In the genomic region with DNA sequence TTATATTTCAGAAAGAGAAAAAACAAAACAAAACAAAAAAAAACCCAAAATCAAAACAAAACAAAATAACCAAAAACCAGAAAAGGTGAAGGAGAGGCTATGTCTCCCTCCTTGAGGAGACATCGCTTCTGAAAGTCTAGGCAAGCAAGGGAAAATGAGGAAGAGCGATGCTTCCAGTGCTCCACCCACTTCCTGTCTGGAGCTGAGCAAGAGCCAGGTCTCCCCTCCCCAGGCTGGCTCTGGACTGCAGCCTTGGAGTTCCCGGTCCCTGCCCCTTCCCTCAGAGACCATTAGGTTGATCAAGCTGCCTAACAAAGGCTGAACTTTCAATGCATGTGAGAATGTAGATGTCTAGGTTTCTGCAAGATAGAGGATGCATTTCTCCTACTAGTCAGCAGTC, we compare ENCODE assay signal across 10 mouse cellular contexts.
A peak's percentile ranks its signal among the peaks of the same experiment; 100 is the strongest.
DNase-seq lines count a peak whose midpoint lies in the region.
"Had no signal": no experiment of that assay in that cellular context is flagged by ENCODE, and none has a peak within 500 bp of the region (broad histone marks: within the 10 kb centered on the region; RNA-seq: fewer than 3 reads in every experiment).

No protein-coding gene starts in this region.

- DNase-seq in embryo, embryonic 11 days = peak; percentile 38
- no peak for DNase-seq in embryo, embryonic 9.5 days (ENCODE audit: extremely low spot score)
- peak; percentile 67 for DNase-seq in kidney, postnatal 10 days
- no peak for DNase-seq in kidney, adult 18-20 months
- peak; percentile 40 for DNase-seq in heart, postnatal 4 days
- peak; percentile 53 to 67 for DNase-seq in lung, postnatal 4 days
- no peak for DNase-seq in frontal cortex, postnatal 36 days (ENCODE audit: low spot score in 2 of 2)
- no peak for DNase-seq in right cerebral cortex, postnatal 10 days (ENCODE audit: low spot score in 2 of 2)
- DNase-seq: cerebellum, adult 18-20 months; thymus, adult 18-20 months had no signal

Comparison
In these comparisons a context has a peak if more than half of its experiments do, and no peak if none do; other contexts are left out.
1. DNase-seq: peak in embryo, embryonic 11 days (single experiment), kidney, postnatal 10 days (single experiment), heart, postnatal 4 days (single experiment) and lung, postnatal 4 days (2 of 2); none in embryo, embryonic 9.5 days (single experiment), kidney, adult 18-20 months (single experiment), frontal cortex, postnatal 36 days (0 of 2) and right cerebral cortex, postnatal 10 days (0 of 2).